Mouse (Mus musculus): ENCODE measurements around the gene Ren1. TPM values are rescaled to one million over a fixed set of nuclear protein-coding genes. Genes with fewer than 3 reads are reported as not detected.

The Ren1 gene
- 1.4 and 2.6 TPM in 2 replicates for polyA plus RNA-seq (2014; fragmentation: Nextera tagmentation; extraction: Ambion mirVana)

DNA sequence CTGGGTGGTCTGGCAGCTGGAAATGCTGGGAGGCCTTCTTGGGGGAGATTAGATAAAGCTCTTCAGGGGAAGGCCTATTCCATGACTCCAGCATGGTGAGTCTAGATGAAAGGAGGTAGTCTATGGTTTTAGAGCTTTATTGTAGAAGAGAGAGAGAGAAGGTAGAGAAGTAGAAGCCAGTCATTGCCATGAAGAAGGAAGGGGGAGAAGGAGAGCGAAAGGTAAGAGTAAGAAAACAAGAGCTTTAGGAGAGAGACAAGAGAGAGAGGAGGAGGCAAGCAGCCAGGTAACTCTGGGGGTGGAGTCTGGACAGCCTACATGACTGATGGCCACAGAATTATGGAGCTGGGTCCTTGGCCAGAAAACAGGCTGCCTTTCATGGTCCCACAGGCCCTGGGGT lies at the start of gene Ren1:
Gene Ren1 (plus strand): TSS at position 301 of the 400 bp plus-strand sequence.
- H3K4me1 ChIP-seq (ENCODE audit: control insufficient read depth, insufficient read depth, low read length): no peaks in the 10 kb centered on the region
- no peak within 1 kb of the TSS for H3K27ac ChIP-seq (ENCODE audit: low read length)
- H3K9me3 ChIP-seq (ENCODE audit: control insufficient read depth, low read depth, low read length): no peaks in the 10 kb centered on the region
- 89% methylated on average over 1 of the region's 1 CpGs for WGBS
- no peak within 1 kb of the TSS for H3K9ac ChIP-seq (replicated peaks; ENCODE audit: low read depth, low read length)
- no peaks in the 10 kb centered on the region for H3K36me3 ChIP-seq (ENCODE audit: control insufficient read depth, insufficient read depth, low read length)
- no peak for ATAC-seq (ENCODE audit: insufficient number of reproducible peaks, insufficient read depth, low FRiP score, low read depth)
- no peaks in the 10 kb centered on the region for H3K27me3 ChIP-seq (ENCODE audit: control insufficient read depth, insufficient read depth, low read length)
- no peak within 1 kb of the TSS for H3K4me2 ChIP-seq (replicated peaks; ENCODE audit: low read depth, low read length)
- no peak within 1 kb of the TSS for H3K4me3 ChIP-seq (ENCODE audit: low read depth, low read length)

DNA sequence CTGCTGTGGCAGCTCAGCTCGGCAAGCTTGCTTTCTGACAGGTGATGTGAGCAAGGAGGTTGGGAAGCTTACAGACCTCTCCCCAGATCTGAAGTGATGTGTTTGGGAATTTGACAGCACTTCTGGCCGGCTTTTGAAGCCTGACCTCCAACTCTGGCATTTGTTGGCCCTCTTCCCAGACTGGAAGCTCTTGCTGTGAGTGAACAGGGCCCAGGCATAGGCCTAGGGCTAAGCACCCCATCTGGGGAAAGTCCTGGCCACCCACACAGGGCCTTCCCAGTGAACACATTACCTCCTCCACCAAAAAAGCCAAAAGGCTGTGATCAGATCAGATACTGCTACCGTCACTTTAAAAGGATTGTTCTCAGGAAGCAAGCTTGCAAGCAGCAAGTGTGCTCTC lies 47.8 kb upstream of the Ren1 start:
- no peak overlapping the region for H3K4me3 ChIP-seq (ENCODE audit: low read depth, low read length)
- WGBS: 19% methylated on average over 3 of the region's 3 CpGs
- peak overlapping the region; percentile 56 for H3K27ac ChIP-seq (ENCODE audit: low read length)
- H3K4me2 ChIP-seq (replicated peaks; ENCODE audit: low read depth, low read length): no peak overlapping the region
- H3K9me3 ChIP-seq (ENCODE audit: control insufficient read depth, low read depth, low read length): no peaks in the 10 kb centered on the region
- no peak overlapping the region for H3K9ac ChIP-seq (replicated peaks; ENCODE audit: low read depth, low read length)
- H3K27me3 ChIP-seq (ENCODE audit: control insufficient read depth, insufficient read depth, low read length): no peaks in the 10 kb centered on the region
- H3K4me1 ChIP-seq (ENCODE audit: control insufficient read depth, insufficient read depth, low read length): peaks cover 10% of the 10 kb centered on the region
- H3K36me3 ChIP-seq (ENCODE audit: control insufficient read depth, insufficient read depth, low read length): no peaks in the 10 kb centered on the region; the same call in 1 of the 2 replicates
- peak; percentile 36; the same call in 1 of the 2 replicates for ATAC-seq (ENCODE audit: insufficient number of reproducible peaks, insufficient read depth, low FRiP score, low read depth)

- no peak overlapping the region for H3K27ac ChIP-seq (ENCODE audit: low read length)
- H3K27me3 ChIP-seq (ENCODE audit: control insufficient read depth, insufficient read depth, low read length): no peaks in the 10 kb centered on the region
- H3K4me3 ChIP-seq (ENCODE audit: low read depth, low read length): no peak overlapping the region
- 8% methylated on average over 4 of the region's 4 CpGs for WGBS
- H3K9ac ChIP-seq (replicated peaks; ENCODE audit: low read depth, low read length): no peak overlapping the region
- no peak for ATAC-seq (ENCODE audit: insufficient number of reproducible peaks, insufficient read depth, low FRiP score, low read depth)
- peaks cover 9% of the 10 kb centered on the region for H3K4me1 ChIP-seq (ENCODE audit: control insufficient read depth, insufficient read depth, low read length)
- H3K36me3 ChIP-seq (ENCODE audit: control insufficient read depth, insufficient read depth, low read length): no peaks in the 10 kb centered on the region
- H3K9me3 ChIP-seq (ENCODE audit: control insufficient read depth, low read depth, low read length): no peaks in the 10 kb centered on the region
- no peak overlapping the region for H3K4me2 ChIP-seq (replicated peaks; ENCODE audit: low read depth, low read length)
Measured at GRCm38 (mm10) chr1:133306842-133307241, 43.5 kb upstream of the Ren1 start.

GRCm38 (mm10) chr1:133307318-133307717 lies 43.0 kb upstream of the Ren1 start:
- Histone ChIP-seq H3K27me3 (ENCODE audit: control insufficient read depth, insufficient read depth, low read length) (no peaks in the 10 kb centered on the region), H3K9me3 (ENCODE audit: control insufficient read depth, low read depth, low read length) (no peaks in the 10 kb centered on the region), H3K9ac (replicated peaks; ENCODE audit: low read depth, low read length) (no peak overlapping the region), H3K4me3 (ENCODE audit: low read depth, low read length) (no peak overlapping the region), H3K27ac (ENCODE audit: low read length) (no peak overlapping the region), H3K4me2 (replicated peaks; ENCODE audit: low read depth, low read length) (no peak overlapping the region), H3K4me1 (ENCODE audit: control insufficient read depth, insufficient read depth, low read length) (peaks cover 5% of the 10 kb centered on the region), H3K36me3 (ENCODE audit: control insufficient read depth, insufficient read depth, low read length) (no peaks in the 10 kb centered on the region)
- WGBS: 15% methylated on average over 6 of the region's 6 CpGs
- ATAC-seq (ENCODE audit: insufficient number of reproducible peaks, insufficient read depth, low FRiP score, low read depth): no peak

DNA sequence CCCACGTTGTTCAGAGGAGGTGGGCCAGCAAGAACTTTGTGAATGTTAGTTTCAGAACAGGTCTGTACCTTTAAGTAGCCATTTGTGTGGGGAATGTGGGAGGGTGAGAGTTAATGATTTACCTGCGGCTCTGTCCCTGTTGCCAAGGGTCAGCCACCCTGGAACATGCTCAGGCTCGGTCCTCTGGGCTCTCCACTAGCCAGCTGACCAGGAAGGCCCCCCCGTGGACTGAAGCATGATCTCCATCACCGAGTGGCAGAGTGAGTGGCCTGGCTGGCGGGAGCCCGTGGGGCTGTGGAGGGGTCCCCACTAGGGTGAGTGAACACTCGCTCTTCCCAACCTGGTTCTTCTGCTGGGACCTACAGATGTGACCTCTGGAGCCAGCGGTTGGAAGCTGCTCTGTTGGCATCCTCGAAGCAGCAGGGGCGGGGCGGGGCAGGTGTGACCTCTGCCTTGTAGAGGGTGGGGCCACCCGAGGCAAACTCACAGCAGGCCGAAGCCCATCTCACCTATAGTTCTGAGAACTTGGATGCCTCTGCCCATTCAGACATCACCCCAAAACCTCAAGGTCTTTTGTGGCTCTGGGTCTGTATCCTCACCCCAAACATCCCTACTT lies 40.5 kb upstream of the Ren1 start, which contains the start of gene Golt1a:
Gene Golt1a (plus strand): TSS at position 149 of the 616 bp plus-strand sequence.
- Histone ChIP-seq H3K36me3 (ENCODE audit: control insufficient read depth, insufficient read depth, low read length) (no peaks in the 10 kb centered on the region), H3K9me3 (ENCODE audit: control insufficient read depth, low read depth, low read length) (no peaks in the 10 kb centered on the region), H3K27me3 (ENCODE audit: control insufficient read depth, insufficient read depth, low read length) (no peaks in the 10 kb centered on the region), H3K9ac (replicated peaks; ENCODE audit: low read depth, low read length) (no peak within 1 kb of the TSS), H3K27ac (ENCODE audit: low read length) (peak within 1 kb of the TSS; percentile 6), H3K4me1 (ENCODE audit: control insufficient read depth, insufficient read depth, low read length) (no peaks in the 10 kb centered on the region), H3K4me3 (ENCODE audit: low read depth, low read length) (no peak within 1 kb of the TSS), H3K4me2 (replicated peaks; ENCODE audit: low read depth, low read length) (peak within 1 kb of the TSS; percentile 38)
- WGBS: 48% methylated on average over 14 of the region's 14 CpGs
- peak; percentile 54 for ATAC-seq (ENCODE audit: insufficient number of reproducible peaks, insufficient read depth, low FRiP score, low read depth)

DNA sequence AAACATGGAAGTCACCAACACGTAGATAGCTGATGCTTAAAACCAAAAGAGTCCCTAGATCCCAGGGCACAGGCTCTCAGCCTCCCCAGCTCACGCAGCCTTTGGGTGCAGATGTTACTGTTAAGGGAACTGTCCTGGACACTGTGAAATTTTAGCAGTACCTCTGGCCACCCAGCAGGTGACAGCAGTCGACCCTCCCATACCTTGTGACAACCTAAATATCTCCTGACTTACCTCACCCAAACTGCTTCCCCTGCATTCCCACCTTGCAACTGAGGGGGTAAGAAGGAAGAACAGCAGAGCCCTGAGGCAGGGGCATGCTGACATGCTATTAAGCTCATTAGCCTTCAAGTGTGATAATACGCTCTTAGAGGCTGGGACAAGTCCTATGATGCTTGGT lies 39.1 kb upstream of the Ren1 start:
- H3K27ac ChIP-seq (ENCODE audit: low read length): no peak overlapping the region

GRCm38 (mm10) chr1:133311946-133312345 lies 38.4 kb upstream of the Ren1 start:
- Histone ChIP-seq H3K9ac (replicated peaks; ENCODE audit: low read depth, low read length) (no peak overlapping the region), H3K4me2 (replicated peaks; ENCODE audit: low read depth, low read length) (no peak overlapping the region), H3K27me3 (ENCODE audit: control insufficient read depth, insufficient read depth, low read length) (no peaks in the 10 kb centered on the region), H3K4me1 (ENCODE audit: control insufficient read depth, insufficient read depth, low read length) (no peaks in the 10 kb centered on the region), H3K9me3 (ENCODE audit: control insufficient read depth, low read depth, low read length) (no peaks in the 10 kb centered on the region), H3K36me3 (ENCODE audit: control insufficient read depth, insufficient read depth, low read length) (no peaks in the 10 kb centered on the region), H3K4me3 (ENCODE audit: low read depth, low read length) (no peak overlapping the region), H3K27ac (ENCODE audit: low read length) (no peak overlapping the region)
- WGBS: 26% methylated on average over 10 of the region's 10 CpGs
- ATAC-seq (ENCODE audit: insufficient number of reproducible peaks, insufficient read depth, low FRiP score, low read depth): no peak

More for the DNA sequence above, 39.1 kb upstream of the Ren1 start:
- no peaks in the 10 kb centered on the region for H3K9me3 ChIP-seq (ENCODE audit: control insufficient read depth, low read depth, low read length)
- no peak overlapping the region for H3K4me2 ChIP-seq (replicated peaks; ENCODE audit: low read depth, low read length)
- H3K4me3 ChIP-seq (ENCODE audit: low read depth, low read length): no peak overlapping the region
- H3K36me3 ChIP-seq (ENCODE audit: control insufficient read depth, insufficient read depth, low read length): no peaks in the 10 kb centered on the region
- H3K9ac ChIP-seq (replicated peaks; ENCODE audit: low read depth, low read length): no peak overlapping the region
- H3K27me3 ChIP-seq (ENCODE audit: control insufficient read depth, insufficient read depth, low read length): no peaks in the 10 kb centered on the region
- no peak for ATAC-seq (ENCODE audit: insufficient number of reproducible peaks, insufficient read depth, low FRiP score, low read depth)
- WGBS: 70% methylated on average over 4 of the region's 4 CpGs
- H3K4me1 ChIP-seq (ENCODE audit: control insufficient read depth, insufficient read depth, low read length): no peaks in the 10 kb centered on the region

- Histone ChIP-seq H3K27ac (ENCODE audit: low read length) (no peak overlapping the region), H3K4me3 (ENCODE audit: low read depth, low read length) (no peak overlapping the region), H3K4me2 (replicated peaks; ENCODE audit: low read depth, low read length) (no peak overlapping the region), H3K9me3 (ENCODE audit: control insufficient read depth, low read depth, low read length) (no peaks in the 10 kb centered on the region; the same call in 1 of the 2 replicates), H3K27me3 (ENCODE audit: control insufficient read depth, insufficient read depth, low read length) (no peaks in the 10 kb centered on the region), H3K36me3 (ENCODE audit: control insufficient read depth, insufficient read depth, low read length) (no peaks in the 10 kb centered on the region), H3K9ac (replicated peaks; ENCODE audit: low read depth, low read length) (no peak overlapping the region), H3K4me1 (ENCODE audit: control insufficient read depth, insufficient read depth, low read length) (no peaks in the 10 kb centered on the region)
- no peak for ATAC-seq (ENCODE audit: insufficient number of reproducible peaks, insufficient read depth, low FRiP score, low read depth)
- 28% methylated on average over 8 of the region's 8 CpGs for WGBS
Measured at GRCm38 (mm10) chr1:133314364-133314763, 35.9 kb upstream of the Ren1 start.

GRCm38 (mm10) chr1:133315775-133316174 lies 34.5 kb upstream of the Ren1 start:
- Histone ChIP-seq H3K27me3 (ENCODE audit: control insufficient read depth, insufficient read depth, low read length) (no peaks in the 10 kb centered on the region), H3K27ac (ENCODE audit: low read length) (no peak overlapping the region), H3K4me1 (ENCODE audit: control insufficient read depth, insufficient read depth, low read length) (no peaks in the 10 kb centered on the region), H3K36me3 (ENCODE audit: control insufficient read depth, insufficient read depth, low read length) (no peaks in the 10 kb centered on the region), H3K9me3 (ENCODE audit: control insufficient read depth, low read depth, low read length) (no peaks in the 10 kb centered on the region; the same call in 1 of the 2 replicates), H3K4me3 (ENCODE audit: low read depth, low read length) (no peak overlapping the region), H3K9ac (replicated peaks; ENCODE audit: low read depth, low read length) (no peak overlapping the region), H3K4me2 (replicated peaks; ENCODE audit: low read depth, low read length) (no peak overlapping the region)
- 83% methylated on average over 6 of the region's 6 CpGs for WGBS
- ATAC-seq (ENCODE audit: insufficient number of reproducible peaks, insufficient read depth, low FRiP score, low read depth): no peak

All from stomach, embryonic 14.5 days (tissue).